Mouse (Mus musculus) CH12.LX (cell line): ENCODE measurements at regions not wholly inside any gene's neighbourhood (a gene's known extent, or its start where the extent isn't known, plus 50 kb on each side); places are given as distances from the start of the nearest gene placed in this dataset.

Source experiments
- DNase-seq: peaks from one replicate; pipeline ENCODE4 v3.0.0-alpha.2; 2013; ENCODE audit errors: extremely low read depth
- H3K27ac ChIP-seq: 2 replicates; pipeline ENCODE4 v1.5.1; 2012; ENCODE audit warnings: low read depth, mild to moderate bottlenecking, control low read depth, moderate library complexity; ENCODE audit not compliant: insufficient read depth
- H3K27me3 ChIP-seq: replicated peaks from 2 replicates; pipeline ENCODE3; 2012; ENCODE audit warnings: inconsistent platforms
- H3K36me3 ChIP-seq, 2 experiments: replicated peaks in 1 of 2; 2 replicates each; pipeline versions ENCODE3 to v1.6.1; 2012; ENCODE audit warnings: inconsistent platforms in 1 of 2, low read length in 1 of 2, mild to moderate bottlenecking in 1 of 2, mixed read lengths in 1 of 2, moderate library complexity in 1 of 2; ENCODE audit not compliant: control insufficient read depth in 1 of 2, insufficient read depth in 1 of 2
- H3K4me1 ChIP-seq, 2 experiments: 2 replicates each; pipeline ENCODE4 v1.6.1; 2012; ENCODE audit warnings: inconsistent platforms in 1 of 2, moderate library complexity in 1 of 2; ENCODE audit not compliant: insufficient read depth in 2 of 2, control insufficient read depth in 1 of 2
- H3K4me2 ChIP-seq: 2 replicates; pipeline ENCODE4 v1.6.1; 2012; ENCODE audit warnings: low read depth, mild to moderate bottlenecking, control low read depth; ENCODE audit not compliant: poor library complexity, insufficient read depth, severe bottlenecking
- H3K4me3 ChIP-seq, 3 experiments: fragments of 150-350 bp in 1 of 3; sonication (generic) in 1 of 3; replicated peaks in 1 of 3; 2 replicates each; pipeline versions ENCODE3 to v1.5.1; 2011 to 2012; ENCODE audit warnings: low read depth in 2 of 3, low read length in 2 of 3, mild to moderate bottlenecking in 2 of 3, moderate library complexity in 2 of 3, control low read depth in 1 of 3, improper control_type of control experiment in 1 of 3, inconsistent platforms in 1 of 3, mixed read lengths in 1 of 3; ENCODE audit not compliant: poor library complexity in 1 of 3
- H3K79me2 ChIP-seq: replicated peaks from 2 replicates; pipeline ENCODE4 v1.6.1; 2012; ENCODE audit warnings: mild to moderate bottlenecking, moderate library complexity; ENCODE audit not compliant: control insufficient read depth, poor library complexity, insufficient read depth, severe bottlenecking; ENCODE audit errors: extremely low read depth
- H3K9ac ChIP-seq: 2 replicates; pipeline ENCODE4 v1.6.1; 2012; ENCODE audit warnings: low read depth, mild to moderate bottlenecking, control low read depth, moderate library complexity; ENCODE audit not compliant: insufficient read depth
- H3K9me3 ChIP-seq: replicated peaks from 2 replicates; pipeline ENCODE3; 2012; ENCODE audit warnings: low read length, inconsistent platforms, mixed read lengths
- BHLHE40 ChIP-seq: IDR thresholded peaks from 2 replicates; pipeline ENCODE4 v1.6.1; 2011; ENCODE audit warnings: mild to moderate bottlenecking, low read depth, low read length, improper control_type of control experiment
- CHD1 ChIP-seq: IDR thresholded peaks from 2 replicates; pipeline ENCODE4 v1.6.1; 2012; ENCODE audit warnings: low read depth, low read length, improper control_type of control experiment, inconsistent platforms
- CHD2 ChIP-seq: IDR thresholded peaks from 2 replicates; pipeline ENCODE4 v1.6.1; 2011; ENCODE audit warnings: low read length, improper control_type of control experiment
- CTCF ChIP-seq, 2 experiments: IDR thresholded peaks in 1 of 2; conservative IDR thresholded peaks in 1 of 2; 2 replicates each; pipeline ENCODE4 v1.5.1; 2011 to 2012; ENCODE audit warnings: low read depth in 2 of 2, low read length in 2 of 2, improper control_type of control experiment in 1 of 2, inconsistent platforms in 1 of 2, mild to moderate bottlenecking in 1 of 2, moderate library complexity in 1 of 2
- E2F4 ChIP-seq: IDR thresholded peaks from 2 replicates; pipeline ENCODE4 v1.6.1; 2011; ENCODE audit warnings: low read depth, low read length, improper control_type of control experiment; ENCODE audit not compliant: insufficient replicate concordance
- ELF1 ChIP-seq: IDR thresholded peaks from 2 replicates; pipeline ENCODE4 v1.6.1; 2014; ENCODE audit warnings: low read depth, mild to moderate bottlenecking, inconsistent platforms, low read length, improper control_type of control experiment
- EP300 ChIP-seq: IDR thresholded peaks from 2 replicates; pipeline ENCODE4 v1.6.1; 2011; ENCODE audit warnings: low read length, improper control_type of control experiment
- ETS1 ChIP-seq: conservative IDR thresholded peaks from 2 replicates; pipeline ENCODE4 v1.6.1; 2012; ENCODE audit warnings: low read depth, mild to moderate bottlenecking, inconsistent platforms, low read length, improper control_type of control experiment, moderate library complexity
- GABPA ChIP-seq: IDR thresholded peaks from 2 replicates; pipeline ENCODE4 v1.6.1; 2012; ENCODE audit warnings: low read depth, low read length, improper control_type of control experiment, inconsistent platforms; ENCODE audit not compliant: insufficient replicate concordance
- HCFC1 ChIP-seq: IDR thresholded peaks from 2 replicates; pipeline ENCODE4 v1.6.1; 2012; ENCODE audit warnings: low read depth, mild to moderate bottlenecking, inconsistent platforms, low read length, improper control_type of control experiment
- IRF4 ChIP-seq: IDR thresholded peaks from 2 replicates; pipeline ENCODE4 v1.6.1; 2014; ENCODE audit warnings: low read depth, mild to moderate bottlenecking, inconsistent platforms, low read length, improper control_type of control experiment
- JUND ChIP-seq: conservative IDR thresholded peaks from 2 replicates; pipeline ENCODE4 v1.6.1; 2011; ENCODE audit warnings: low read depth, low read length, improper control_type of control experiment
- KAT2A ChIP-seq: IDR thresholded peaks from 2 replicates; pipeline ENCODE4 v1.6.1; 2012; ENCODE audit warnings: low read length, improper control_type of control experiment, inconsistent platforms; ENCODE audit not compliant: insufficient replicate concordance
- MAFK ChIP-seq: IDR thresholded peaks from 2 replicates; pipeline ENCODE4 v1.6.1; 2011; ENCODE audit warnings: low read length, improper control_type of control experiment; ENCODE audit not compliant: insufficient replicate concordance
- MAZ ChIP-seq: IDR thresholded peaks from 2 replicates; pipeline ENCODE4 v1.6.1; 2012; ENCODE audit warnings: low read depth, mild to moderate bottlenecking, inconsistent platforms, low read length, improper control_type of control experiment, moderate library complexity
- MEF2A ChIP-seq: IDR thresholded peaks from 2 replicates; pipeline ENCODE4 v1.6.1; 2014; ENCODE audit warnings: low read depth, mild to moderate bottlenecking, inconsistent platforms, low read length, improper control_type of control experiment, borderline replicate concordance
- MXI1 ChIP-seq: IDR thresholded peaks from 2 replicates; pipeline ENCODE4 v1.6.1; 2011; ENCODE audit warnings: mild to moderate bottlenecking, low read depth, low read length, improper control_type of control experiment
- MYC ChIP-seq: IDR thresholded peaks from 2 replicates; pipeline ENCODE4 v1.6.1; 2011; ENCODE audit warnings: low read depth, mild to moderate bottlenecking, improper control_type of control experiment, low read length
- NELFE ChIP-seq: IDR thresholded peaks from 2 replicates; pipeline ENCODE4 v1.6.1; 2011; ENCODE audit warnings: low read depth, low read length, improper control_type of control experiment
- NRF1 ChIP-seq: IDR thresholded peaks from 2 replicates; pipeline ENCODE4 v1.6.1; 2014; ENCODE audit warnings: low read depth, mild to moderate bottlenecking, inconsistent platforms, low read length, improper control_type of control experiment, moderate library complexity
- POLR2AphosphoS2 ChIP-seq: IDR thresholded peaks from 2 replicates; pipeline ENCODE4 v1.6.1; 2011; ENCODE audit warnings: low read depth, low read length, improper control_type of control experiment
- RAD21 ChIP-seq: IDR thresholded peaks from 2 replicates; pipeline ENCODE4 v1.6.1; 2011; ENCODE audit warnings: low read depth, mild to moderate bottlenecking, low read length, improper control_type of control experiment, moderate library complexity
- RCOR1 ChIP-seq: conservative IDR thresholded peaks from 2 replicates; pipeline ENCODE4 v1.6.1; 2012; ENCODE audit warnings: low read depth, mild to moderate bottlenecking, inconsistent platforms, low read length, improper control_type of control experiment
- SIN3A ChIP-seq: IDR thresholded peaks from 2 replicates; pipeline ENCODE4 v1.6.1; 2012; ENCODE audit warnings: low read length, improper control_type of control experiment, inconsistent platforms
- SMC3 ChIP-seq: IDR thresholded peaks from 2 replicates; pipeline ENCODE4 v1.6.1; 2011; ENCODE audit warnings: low read depth, low read length, improper control_type of control experiment
- TCF12 ChIP-seq: IDR thresholded peaks from 2 replicates; pipeline ENCODE4 v1.6.1; 2014; ENCODE audit warnings: low read depth, mild to moderate bottlenecking, inconsistent platforms, low read length, improper control_type of control experiment
- UBTF ChIP-seq: IDR thresholded peaks from 2 replicates; pipeline ENCODE4 v1.6.1; 2012; ENCODE audit warnings: low read depth, mild to moderate bottlenecking, inconsistent platforms, low read length, improper control_type of control experiment, moderate library complexity
- USF1 ChIP-seq: IDR thresholded peaks from 2 replicates; pipeline ENCODE4 v1.6.1; 2014; ENCODE audit warnings: low read depth, mild to moderate bottlenecking, inconsistent platforms, low read length, improper control_type of control experiment
- USF2 ChIP-seq: conservative IDR thresholded peaks from 2 replicates; pipeline ENCODE4 v1.6.1; 2011; ENCODE audit warnings: low read depth, low read length, improper control_type of control experiment
- ZC3H11A ChIP-seq: IDR thresholded peaks from 2 replicates; pipeline ENCODE4 v1.6.1; 2012; ENCODE audit warnings: low read depth, mild to moderate bottlenecking, inconsistent platforms, low read length, improper control_type of control experiment
- ZKSCAN1 ChIP-seq: IDR thresholded peaks from 2 replicates; pipeline ENCODE4 v1.6.1; 2012; ENCODE audit warnings: low read depth, inconsistent platforms, low read length, improper control_type of control experiment, borderline replicate concordance
- ZMIZ1 ChIP-seq: IDR thresholded peaks from 2 replicates; pipeline ENCODE4 v1.6.1; 2012; ENCODE audit warnings: low read depth, mild to moderate bottlenecking, inconsistent platforms, low read length, improper control_type of control experiment
- dilution Hi-C: fragments of 300-500 bp; cut with MboI; formaldehyde crosslinking; loops from 2 replicates; pipeline ENCODE4 v1.14.3; 2020; ENCODE audit warnings: low sequenced_read_pairs; ENCODE audit not compliant: extremely low pct_unique_long_range_greater_than_20kb, extremely low pct_ligation_motif_present
- in situ Hi-C: fragments of 300-500 bp; cut with MboI; formaldehyde crosslinking; loops from 3 replicates; pipeline ENCODE4 v1.14.3; 2019; ENCODE audit warnings: low sequenced_read_pairs, low pct_ligation_motif_present, low pct_unique_long_range_greater_than_20kb, mixed read lengths

DNA sequence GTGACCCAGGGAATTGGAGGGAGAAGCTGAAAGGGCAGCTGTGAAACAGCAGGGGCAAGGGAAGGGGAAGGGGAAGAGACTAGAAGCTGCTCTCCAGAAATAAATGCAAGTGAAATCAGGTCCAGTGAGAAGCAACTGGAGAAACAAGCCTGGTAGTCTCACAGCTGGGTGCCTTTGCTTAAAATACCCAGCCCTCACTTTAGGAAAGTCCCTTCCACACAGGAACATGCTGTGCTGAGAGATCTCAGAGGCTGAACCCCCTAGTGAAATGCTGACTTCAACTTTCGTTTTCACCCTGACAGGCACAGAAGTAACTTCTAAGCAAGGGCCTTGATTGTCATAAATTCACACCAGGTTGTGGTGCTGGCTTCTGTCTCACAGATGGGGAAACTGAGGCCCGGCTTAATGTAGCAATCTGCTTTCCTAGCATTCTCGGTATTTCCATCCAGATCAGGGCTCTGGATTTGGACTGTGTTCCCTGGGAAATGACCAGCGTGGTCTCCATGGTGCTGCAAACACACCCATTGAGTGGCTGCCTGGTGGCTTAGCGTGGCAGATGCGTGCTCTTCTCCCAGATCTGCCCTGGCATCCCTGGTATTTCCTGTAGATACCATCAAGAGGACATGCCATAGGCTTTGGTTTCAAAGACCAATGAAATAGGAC lies 226.8 kb upstream of the 1700056E22Rik start (continued):
- TF ChIP-seq E2F4 (0 out of 2 replicates have a peak, but pooled peaks have one; percentile 24), KAT2A (0 out of 2 replicates have a peak, but pooled peaks have one; percentile 49), SMC3 (peak; percentile 14; the same call in 1 of the 2 replicates), CHD2 (peak; percentile 76), IRF4 (peak; percentile 88), MEF2A (peak; percentile 97), JUND (peak; percentile 56), CHD1 (no peak), ZKSCAN1 (no peak), BHLHE40 (peak; percentile 86), CTCF (conservative IDR thresholded peaks at IDR 0.05 in 1 of 2, IDR thresholded peaks at IDR 0.05 in 1 of 2; ENCODE audit: low read depth in 2 of 2, low read length in 2 of 2) (no peak), ZC3H11A (no peak), TCF12 (peak; percentile 80), MYC (peak; percentile 78), MAFK (peak; percentile 92)

DNA sequence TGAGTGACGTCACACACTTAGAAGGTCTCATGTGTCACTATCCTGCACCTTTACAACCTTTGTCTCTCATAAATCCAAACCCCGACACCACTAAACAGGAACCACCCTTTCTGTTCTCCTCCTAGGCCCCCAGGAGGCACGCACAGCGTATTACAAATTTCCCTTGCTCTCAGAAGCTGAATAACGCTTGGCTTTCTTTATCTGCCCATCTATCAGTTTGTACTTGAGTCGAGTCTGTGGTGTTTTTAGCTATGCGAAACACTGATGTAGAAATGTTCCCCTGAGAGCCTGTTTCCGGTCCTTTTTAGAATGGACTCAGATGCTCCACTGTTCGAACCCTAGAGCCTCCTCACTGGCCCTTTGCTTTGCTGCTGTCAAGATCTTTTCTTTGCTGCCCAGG lies 225.8 kb upstream of the 1700056E22Rik start:
- Histone ChIP-seq H3K79me2 (no peaks in the 10 kb centered on the region), H3K27me3 (no peaks in the 10 kb centered on the region), H3K4me3 (no peak overlapping the region), H3K4me1 (peaks cover 19 to 41% of the 10 kb centered on the region in 2 experiments), H3K4me2 (peak overlapping the region; percentile 46), H3K36me3 (no peaks in the 10 kb centered on the region), H3K9ac (no peak overlapping the region), H3K9me3 (peaks cover 14% of the 10 kb centered on the region), H3K27ac (peak overlapping the region; percentile 87; the same call in 1 of the 2 replicates)
- DNase-seq, result peak; percentile 51
- dilution Hi-C loops, result no loop called here
- in situ Hi-C loops, result loop anchor here (10.0 to 25.0 kb wide), 3 partner anchors 125 to 475 kb away; partner anchors contain the start of gene Hlx
- no peak for TF ChIP-seq ZMIZ1
- TF ChIP-seq SIN3A, result no peak
- no peak; the same call in 1 of the 2 replicates for TF ChIP-seq IRF4
- no peak for TF ChIP-seq MAZ
- TF ChIP-seq CHD2, result 0 out of 2 replicates have a peak, but pooled peaks have one; percentile 16
- peak in 1 of 2 experiments; percentile 18; a peak in 1 of 4 replicates for TF ChIP-seq CTCF (conservative IDR thresholded peaks at IDR 0.05 in 1 of 2, IDR thresholded peaks at IDR 0.05 in 1 of 2; ENCODE audit: low read depth in 2 of 2, low read length in 2 of 2)
- TF ChIP-seq ELF1, result peak; percentile 31; the same call in 1 of the 2 replicates
- TF ChIP-seq TCF12, result 0 out of 2 replicates have a peak, but pooled peaks have one; percentile 19
- TF ChIP-seq MYC, result no peak
- TF ChIP-seq ETS1, result peak; percentile 61
- TF ChIP-seq JUND, result 0 out of 2 replicates have a peak, but pooled peaks have one; percentile 28
- TF ChIP-seq POLR2AphosphoS2, result no peak
- TF ChIP-seq MAFK, result no peak
- no peak for TF ChIP-seq E2F4
- peak; percentile 55; the same call in 1 of the 2 replicates for TF ChIP-seq MEF2A
- no peak for TF ChIP-seq ZC3H11A
- TF ChIP-seq NRF1, result no peak
- no peak for TF ChIP-seq UBTF
- no peak for TF ChIP-seq USF2
- TF ChIP-seq SMC3, result no peak
- TF ChIP-seq RCOR1, result no peak
- peak; percentile 50 for TF ChIP-seq EP300
- TF ChIP-seq RAD21, result no peak
- no peak; the same call in 1 of the 2 replicates for TF ChIP-seq ZKSCAN1
- TF ChIP-seq HCFC1, result no peak
- TF ChIP-seq GABPA, result no peak
- no peak for TF ChIP-seq MXI1
- TF ChIP-seq USF1, result no peak
- no peak for TF ChIP-seq NELFE
- TF ChIP-seq BHLHE40, result no peak; the same call in 1 of the 2 replicates
